Mouse (Mus musculus) liver, embryonic 14.5 days (tissue): ENCODE measurements around the gene Rgl2.

Experiments used
- CTCF ChIP-seq: IDR thresholded peaks from 2 replicates; pipeline ENCODE4 v1.5.1; 2016; ENCODE audit warnings: antibody characterized with exemption, low read depth, control low read depth
- EP300 ChIP-seq: IDR thresholded peaks from 2 replicates; pipeline ENCODE4 v1.6.1; 2016; ENCODE audit warnings: antibody characterized with exemption, low read depth

- TF ChIP-seq CTCF, result no peak
- no peak for TF ChIP-seq EP300
These were observed 50.2 kb downstream of the Rgl2 start for GRCm38 (mm10) chr17:33979512-33980050.
